Mouse (Mus musculus) MEL (cell line): ENCODE results near the gene Dlgap1. TPM values are rescaled to one million over a fixed set of nuclear protein-coding genes. Genes with fewer than 3 reads are reported as not detected.

ENCODE experiments used
- DNase-seq: peaks from one replicate; pipeline ENCODE4 v3.0.0; 2011; ENCODE audit warnings: low read depth, low spot score
- H3K27ac ChIP-seq: 2 replicates; pipeline ENCODE4 v1.5.1; 2012; ENCODE audit warnings: low read depth, mild to moderate bottlenecking, control low read depth, low read length, moderate library complexity; ENCODE audit not compliant: control insufficient read depth
- H3K27me3 ChIP-seq, 2 experiments: fragments of 150-350 bp in 1 of 2; sonication (generic) in 1 of 2; 2 replicates each; pipeline ENCODE4 v1.6.1; 2012; ENCODE audit warnings: low read length in 2 of 2, mild to moderate bottlenecking in 2 of 2, improper control_type of control experiment in 1 of 2, moderate library complexity in 1 of 2; ENCODE audit not compliant: insufficient read depth in 2 of 2, control insufficient read depth in 1 of 2
- H3K36me3 ChIP-seq, 2 experiments: 2 replicates each; pipeline ENCODE4 v1.6.1; 2012 to 2014; ENCODE audit warnings: low read length in 2 of 2, improper control_type of control experiment in 1 of 2, inconsistent platforms in 1 of 2, mild to moderate bottlenecking in 1 of 2; ENCODE audit not compliant: insufficient read depth in 2 of 2, control insufficient read depth in 1 of 2
- H3K4me1 ChIP-seq, 2 experiments: fragments of 150-350 bp in 1 of 2; sonication (generic) in 1 of 2; 2 replicates each; pipeline ENCODE4 v1.6.1; 2012; ENCODE audit warnings: low read length in 2 of 2, improper control_type of control experiment in 1 of 2, mild to moderate bottlenecking in 1 of 2; ENCODE audit not compliant: insufficient read depth in 2 of 2, control insufficient read depth in 1 of 2
- H3K4me3 ChIP-seq, 2 experiments: fragments of 150-350 bp in 1 of 2; sonication (generic) in 1 of 2; 2 replicates each; pipeline ENCODE4 v1.5.1; 2012; ENCODE audit warnings: low read depth in 2 of 2, low read length in 2 of 2, mild to moderate bottlenecking in 2 of 2, moderate library complexity in 2 of 2, control low read depth in 1 of 2, improper control_type of control experiment in 1 of 2; ENCODE audit not compliant: control insufficient read depth in 1 of 2, insufficient read depth in 1 of 2
- H3K79me2 ChIP-seq: 2 replicates; pipeline ENCODE4 v1.6.1; 2012; ENCODE audit warnings: mild to moderate bottlenecking, low read length, moderate library complexity; ENCODE audit not compliant: control insufficient read depth, poor library complexity, insufficient read depth
- H3K9ac ChIP-seq: 2 replicates; pipeline ENCODE4 v1.6.1; 2012; ENCODE audit warnings: low read depth, mild to moderate bottlenecking, control low read depth, low read length, moderate library complexity; ENCODE audit not compliant: control insufficient read depth, poor library complexity, severe bottlenecking
- H3K9me3 ChIP-seq: fragments of 150-350 bp; sonication (generic); replicated peaks from 2 replicates; pipeline ENCODE4 v1.6.1; 2012; ENCODE audit warnings: mild to moderate bottlenecking, low read length, improper control_type of control experiment, moderate library complexity; ENCODE audit not compliant: insufficient read depth
- CHD1 ChIP-seq: IDR thresholded peaks from 2 replicates; pipeline ENCODE4 v1.6.1; 2012; ENCODE audit warnings: low read depth, mild to moderate bottlenecking, inconsistent platforms, low read length, improper control_type of control experiment
- CTCF ChIP-seq, 3 experiments: IDR thresholded peaks in 2 of 3; conservative IDR thresholded peaks in 1 of 3; 2 replicates each; pipeline ENCODE4 v1.5.1; 2011 to 2012; ENCODE audit warnings: low read length in 3 of 3, low read depth in 2 of 3, mild to moderate bottlenecking in 2 of 3, improper control_type of control experiment in 1 of 3, inconsistent platforms in 1 of 3, mixed read lengths in 1 of 3, moderate library complexity in 1 of 3; ENCODE audit not compliant: control insufficient read depth in 1 of 3, insufficient read depth in 1 of 3, poor library complexity in 1 of 3, severe bottlenecking in 1 of 3
- E2F4 ChIP-seq: IDR thresholded peaks from 2 replicates; pipeline ENCODE4 v1.6.1; 2011; ENCODE audit warnings: low read depth, low read length, improper control_type of control experiment, borderline replicate concordance
- EP300 ChIP-seq, 2 experiments: IDR thresholded peaks; 2 replicates each; pipeline ENCODE4 v1.6.1; 2011; ENCODE audit warnings: improper control_type of control experiment in 2 of 2, low read length in 2 of 2, low read depth in 1 of 2, mild to moderate bottlenecking in 1 of 2
- ETS1 ChIP-seq: IDR thresholded peaks from 2 replicates; pipeline ENCODE4 v1.6.1; 2012; ENCODE audit warnings: low read depth, mild to moderate bottlenecking, inconsistent platforms, low read length, improper control_type of control experiment, moderate library complexity
- GATA1 ChIP-seq: IDR thresholded peaks from 2 replicates; pipeline ENCODE4 v1.6.1; 2011; ENCODE audit warnings: low read depth, low read length, improper control_type of control experiment
- KAT2A ChIP-seq: conservative IDR thresholded peaks from 2 replicates; pipeline ENCODE4 v1.6.1; 2012; ENCODE audit warnings: low read depth, low read length, improper control_type of control experiment, inconsistent platforms
- MAFK ChIP-seq: IDR thresholded peaks from 2 replicates; pipeline ENCODE4 v1.6.1; 2011; ENCODE audit warnings: low read depth, mild to moderate bottlenecking, low read length, improper control_type of control experiment, borderline replicate concordance
- MEF2A ChIP-seq: IDR thresholded peaks from 2 replicates; pipeline ENCODE4 v1.6.1; 2014; ENCODE audit warnings: low read depth, mild to moderate bottlenecking, inconsistent platforms, low read length, improper control_type of control experiment; ENCODE audit not compliant: poor library complexity, insufficient replicate concordance, severe bottlenecking; ENCODE audit errors: extremely low read depth
- MYB ChIP-seq: IDR thresholded peaks from 2 replicates; pipeline ENCODE4 v1.6.1; 2011; ENCODE audit warnings: mild to moderate bottlenecking, low read depth, low read length, improper control_type of control experiment
- NELFE ChIP-seq: IDR thresholded peaks from 2 replicates; pipeline ENCODE4 v1.6.1; 2011; ENCODE audit warnings: low read depth, low read length, improper control_type of control experiment
- NRF1 ChIP-seq: IDR thresholded peaks from 2 replicates; pipeline ENCODE4 v1.6.1; 2014; ENCODE audit warnings: low read depth, mild to moderate bottlenecking, inconsistent platforms, low read length, improper control_type of control experiment, moderate library complexity; ENCODE audit not compliant: poor library complexity, insufficient read depth, severe bottlenecking
- POLR2A ChIP-seq, 2 experiments: IDR thresholded peaks; 2 replicates each; pipeline ENCODE4 v1.6.1; 2011 to 2012; ENCODE audit warnings: low read length in 2 of 2, mild to moderate bottlenecking in 2 of 2, control low read depth in 1 of 2, improper control_type of control experiment in 1 of 2, low read depth in 1 of 2, moderate library complexity in 1 of 2; ENCODE audit not compliant: control insufficient read depth in 1 of 2, insufficient read depth in 1 of 2, poor library complexity in 1 of 2
- POLR2AphosphoS2 ChIP-seq: IDR thresholded peaks from 2 replicates; pipeline ENCODE4 v1.6.1; 2011; ENCODE audit warnings: low read length, improper control_type of control experiment
- POLR2AphosphoS5 ChIP-seq: IDR thresholded peaks from 2 replicates; pipeline ENCODE4 v1.6.1; 2012; ENCODE audit warnings: low read depth, borderline replicate concordance, mild to moderate bottlenecking, inconsistent platforms, low read length, moderate library complexity, mixed read lengths
- RAD21 ChIP-seq: IDR thresholded peaks from 2 replicates; pipeline ENCODE4 v1.6.1; 2011; ENCODE audit warnings: mild to moderate bottlenecking, low read depth, low read length, improper control_type of control experiment
- RCOR1 ChIP-seq: IDR thresholded peaks from 2 replicates; pipeline ENCODE4 v1.6.1; 2012; ENCODE audit warnings: low read depth, mild to moderate bottlenecking, inconsistent platforms, low read length, improper control_type of control experiment
- SIN3A ChIP-seq: IDR thresholded peaks from 2 replicates; pipeline ENCODE4 v1.6.1; 2012; ENCODE audit warnings: low read length, improper control_type of control experiment, inconsistent platforms
- SMC3 ChIP-seq: IDR thresholded peaks from 2 replicates; pipeline ENCODE4 v1.6.1; 2011; ENCODE audit warnings: low read depth, low read length, improper control_type of control experiment
- TCF12 ChIP-seq: IDR thresholded peaks from 2 replicates; pipeline ENCODE4 v1.6.1; 2014; ENCODE audit warnings: low read depth, mild to moderate bottlenecking, inconsistent platforms, low read length, improper control_type of control experiment, moderate library complexity
- UBTF ChIP-seq: IDR thresholded peaks from 2 replicates; pipeline ENCODE4 v1.6.1; 2012; ENCODE audit warnings: low read depth, mild to moderate bottlenecking, inconsistent platforms, low read length, improper control_type of control experiment, moderate library complexity, borderline replicate concordance; ENCODE audit not compliant: insufficient read depth
- USF1 ChIP-seq: IDR thresholded peaks from 2 replicates; pipeline ENCODE4 v1.6.1; 2014; ENCODE audit warnings: low read depth, mild to moderate bottlenecking, inconsistent platforms, low read length, improper control_type of control experiment, moderate library complexity
- ZC3H11A ChIP-seq: IDR thresholded peaks from 2 replicates; pipeline ENCODE4 v1.6.1; 2012; ENCODE audit warnings: low read depth, mild to moderate bottlenecking, inconsistent platforms, low read length, improper control_type of control experiment
- ZKSCAN1 ChIP-seq: IDR thresholded peaks from 2 replicates; pipeline ENCODE4 v1.6.1; 2012; ENCODE audit warnings: low read depth, mild to moderate bottlenecking, inconsistent platforms, low read length, improper control_type of control experiment, moderate library complexity
- ZMIZ1 ChIP-seq: IDR thresholded peaks from 2 replicates; pipeline ENCODE4 v1.6.1; 2012; ENCODE audit warnings: low read depth, mild to moderate bottlenecking, inconsistent platforms, low read length, improper control_type of control experiment, moderate library complexity
- ZNF384 ChIP-seq: IDR thresholded peaks from 2 replicates; pipeline ENCODE4 v1.6.1; 2012; ENCODE audit warnings: low read depth, mild to moderate bottlenecking, inconsistent platforms, low read length, improper control_type of control experiment
- polyA plus RNA-seq, 2 experiments: library from polyadenylated mRNA; stranded (reverse) in 1 of 2; unstranded in 1 of 2; fragments of >175 nt in 1 of 2; fragments of >200 nt in 1 of 2; gene quantifications; 2 replicates each; pipeline versions ENCODE4 v1.2.1 to v1.2.4; 2012; ENCODE audit warnings: low replicate concordance in 2 of 2, low read depth in 1 of 2; ENCODE audit not compliant: insufficient read length in 2 of 2, insufficient read depth in 1 of 2, missing spikeins in 1 of 2
- total RNA-seq: library from RNA; depleted of rRNA; stranded (reverse); fragments of 300-350 nt; gene quantifications from 2 replicates; pipeline ENCODE4 v1.2.3, GENCODE M21; 2012

Dlgap1 gene
- total and polyA plus RNA-seq, 3 experiments, result 0.06 TPM; not detected in 2

- H3K9ac ChIP-seq, result no peak overlapping the region
- TF ChIP-seq ZNF384, result no peak
- TF ChIP-seq MAFK, result no peak
- no peak for TF ChIP-seq NRF1
- TF ChIP-seq CHD1, result no peak
- no peak for TF ChIP-seq UBTF
- TF ChIP-seq CTCF (IDR thresholded peaks at IDR 0.05 in 2 of 3, conservative IDR thresholded peaks at IDR 0.05 in 1 of 3; ENCODE audit: control insufficient read depth in 1 of 3, insufficient read depth in 1 of 3, low read depth in 2 of 3, low read length in 3 of 3, poor library complexity in 1 of 3, severe bottlenecking in 1 of 3), result no peak
- TF ChIP-seq USF1, result no peak
- TF ChIP-seq NELFE, result no peak
- no peak for TF ChIP-seq MEF2A
- no peak for TF ChIP-seq RCOR1
- TF ChIP-seq E2F4, result no peak
- no peak for TF ChIP-seq TCF12
- TF ChIP-seq POLR2A (IDR thresholded peaks at IDR 0.05; ENCODE audit: control insufficient read depth in 1 of 2, insufficient read depth in 1 of 2, low read depth in 1 of 2, low read length in 2 of 2, poor library complexity in 1 of 2), result no peak
- TF ChIP-seq ETS1, result no peak
- no peak for TF ChIP-seq ZKSCAN1
- no peak for TF ChIP-seq GATA1
- TF ChIP-seq, all 39 proteins: peak for 0
- no peak overlapping the region for H3K27ac ChIP-seq
- no peaks in the 10 kb centered on the region for H3K36me3 ChIP-seq
- H3K9me3 ChIP-seq, result no peaks in the 10 kb centered on the region
- H3K27me3 ChIP-seq, result no peaks in the 10 kb centered on the region
- DNase-seq, result no peak
- H3K79me2 ChIP-seq, result no peaks in the 10 kb centered on the region
- H3K4me3 ChIP-seq, result no peak overlapping the region
- no peaks in the 10 kb centered on the region for H3K4me1 ChIP-seq
Observed at GRCm38 (mm10) chr17:70494338-70494737, 525.5 kb downstream of the Dlgap1 start.

- H3K9me3 ChIP-seq, result no peaks in the 10 kb centered on the region
- no peaks in the 10 kb centered on the region for H3K27me3 ChIP-seq
- no peak overlapping the region for H3K27ac ChIP-seq
- H3K79me2 ChIP-seq, result no peaks in the 10 kb centered on the region
- H3K36me3 ChIP-seq, result no peaks in the 10 kb centered on the region
- no peak overlapping the region for H3K9ac ChIP-seq
- H3K4me1 ChIP-seq, result no peaks in the 10 kb centered on the region
- no peak overlapping the region for H3K4me3 ChIP-seq
- no peak for TF ChIP-seq ZMIZ1
- TF ChIP-seq NRF1, result no peak
- TF ChIP-seq TCF12, result no peak
- no peak for TF ChIP-seq SMC3
- TF ChIP-seq POLR2AphosphoS5, result no peak
- TF ChIP-seq ZKSCAN1, result no peak
- TF ChIP-seq E2F4, result no peak
- TF ChIP-seq MEF2A, result no peak
- TF ChIP-seq POLR2AphosphoS2, result no peak
- no peak for TF ChIP-seq USF1
- TF ChIP-seq ZC3H11A, result no peak
- no peak for TF ChIP-seq MYB
- TF ChIP-seq EP300 (IDR thresholded peaks at IDR 0.05; ENCODE audit: low read depth in 1 of 2, low read length in 2 of 2), result no peak
- TF ChIP-seq KAT2A, result no peak
- no peak for TF ChIP-seq RAD21
- no peak for TF ChIP-seq CTCF (IDR thresholded peaks at IDR 0.05 in 2 of 3, conservative IDR thresholded peaks at IDR 0.05 in 1 of 3; ENCODE audit: control insufficient read depth in 1 of 3, insufficient read depth in 1 of 3, low read depth in 2 of 3, low read length in 3 of 3, poor library complexity in 1 of 3, severe bottlenecking in 1 of 3)
- TF ChIP-seq SIN3A, result no peak
- no peak for TF ChIP-seq ETS1
- TF ChIP-seq, all 39 proteins: peak for 0
- DNase-seq, result no peak
Observed at GRCm38 (mm10) chr17:70498256-70498655, 529.4 kb downstream of the Dlgap1 start.
